Mouse (Mus musculus): ENCODE data around the gene Npas2. TPM values are rescaled to one million over a fixed set of nuclear protein-coding genes. Genes with fewer than 3 reads are reported as not detected.

The Npas2 gene
- polyA plus RNA-seq, 1 experiment from 2014 or later: 9.8 TPM

DNA sequence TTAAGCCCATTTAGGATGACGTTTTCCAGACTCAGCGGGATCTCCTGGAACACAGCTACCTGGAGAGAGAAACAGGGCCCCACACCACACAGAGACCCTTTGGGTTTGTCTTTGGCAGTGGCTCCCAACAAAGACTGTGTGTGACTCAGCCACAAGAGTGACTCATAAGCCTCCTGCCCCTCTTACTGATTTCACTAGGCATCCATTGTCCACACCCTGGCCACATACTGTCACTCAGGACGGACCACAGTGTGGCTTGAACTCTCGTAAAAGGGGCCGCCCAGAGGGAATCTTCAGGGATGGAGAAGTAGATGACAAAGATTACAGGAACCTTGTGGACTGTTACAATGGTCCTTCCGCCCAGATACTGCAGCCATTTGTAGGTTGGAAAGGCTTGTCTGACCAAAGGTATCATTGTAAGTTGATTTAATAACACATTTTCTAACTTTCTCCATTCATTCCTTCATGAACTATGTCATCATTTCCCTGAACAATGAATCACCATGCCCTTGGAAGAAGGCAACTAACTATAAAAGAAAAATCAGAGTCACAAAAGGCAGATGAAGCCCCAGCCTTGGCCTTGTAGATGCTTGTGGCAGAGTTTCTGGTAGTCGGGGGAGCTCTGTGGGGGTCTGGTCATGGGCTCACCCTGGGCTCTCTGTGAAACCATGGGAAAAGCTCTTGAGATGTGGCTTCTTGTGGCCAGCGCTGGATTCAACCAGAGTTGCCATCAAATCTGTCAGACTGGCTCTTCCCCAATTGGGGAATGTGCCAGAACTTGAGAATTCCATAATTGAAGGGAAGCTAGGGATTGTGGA is 63.2 kb downstream of the Npas2 start:
- no peak for TF ChIP-seq CTCF (IDR thresholded peaks at IDR 0.05)
- H3K27me3 ChIP-seq: no peaks in the 10 kb centered on the region
- in situ Hi-C loops (cut with MboI; ENCODE audit: low pct_unique_long_range_greater_than_20kb): no loop called here
- POLR2A ChIA-PET: interaction anchor here (0.6 kb wide), 1 partner anchor 72 kb away, joined by 3 read pairs; no protein-coding TSS in a partner anchor
- DNase-seq (ENCODE audit: low read depth, low spot score): peak; percentile 53
- CTCF ChIA-PET: interaction anchor here (1.2 kb wide), 1 partner anchor 26 kb away, joined by 3 read pairs; no protein-coding TSS in a partner anchor
- peak; percentile 86 for ATAC-seq

GRCm38 (mm10) chr1:39257331-39257594 is 63.7 kb downstream of the Npas2 start:
- H3K27me3 ChIP-seq: no peaks in the 10 kb centered on the region
- TF ChIP-seq CTCF (IDR thresholded peaks at IDR 0.05): no peak
- ChIA-PET POLR2A (interaction anchor here (0.6 kb wide), 1 partner anchor 71 kb away, joined by 3 read pairs; no protein-coding TSS in a partner anchor), CTCF (interaction anchor here (1.2 kb wide), 1 partner anchor 26 kb away, joined by 3 read pairs; no protein-coding TSS in a partner anchor)
- in situ Hi-C loops (cut with MboI; ENCODE audit: low pct_unique_long_range_greater_than_20kb): no loop called here
- ATAC-seq (no peak), DNase-seq (ENCODE audit: low read depth, low spot score) (no peak)

- no peak for TF ChIP-seq CTCF (IDR thresholded peaks at IDR 0.05)
- DNase-seq (ENCODE audit: low read depth, low spot score) (no peak), ATAC-seq (peak; percentile 14)
- H3K27me3 ChIP-seq: no peaks in the 10 kb centered on the region
- in situ Hi-C loops (cut with MboI; ENCODE audit: low pct_unique_long_range_greater_than_20kb): no loop called here
- ChIA-PET CTCF (interaction anchor here (0.9 to 1.2 kb wide), 2 partner anchors 12 to 60 kb away, joined by 3 read pairs; no protein-coding TSS in a partner anchor), POLR2A (no interaction called here)
These were observed 66.1 kb downstream of the Npas2 start for GRCm38 (mm10) chr1:39259668-39260067.

DNA sequence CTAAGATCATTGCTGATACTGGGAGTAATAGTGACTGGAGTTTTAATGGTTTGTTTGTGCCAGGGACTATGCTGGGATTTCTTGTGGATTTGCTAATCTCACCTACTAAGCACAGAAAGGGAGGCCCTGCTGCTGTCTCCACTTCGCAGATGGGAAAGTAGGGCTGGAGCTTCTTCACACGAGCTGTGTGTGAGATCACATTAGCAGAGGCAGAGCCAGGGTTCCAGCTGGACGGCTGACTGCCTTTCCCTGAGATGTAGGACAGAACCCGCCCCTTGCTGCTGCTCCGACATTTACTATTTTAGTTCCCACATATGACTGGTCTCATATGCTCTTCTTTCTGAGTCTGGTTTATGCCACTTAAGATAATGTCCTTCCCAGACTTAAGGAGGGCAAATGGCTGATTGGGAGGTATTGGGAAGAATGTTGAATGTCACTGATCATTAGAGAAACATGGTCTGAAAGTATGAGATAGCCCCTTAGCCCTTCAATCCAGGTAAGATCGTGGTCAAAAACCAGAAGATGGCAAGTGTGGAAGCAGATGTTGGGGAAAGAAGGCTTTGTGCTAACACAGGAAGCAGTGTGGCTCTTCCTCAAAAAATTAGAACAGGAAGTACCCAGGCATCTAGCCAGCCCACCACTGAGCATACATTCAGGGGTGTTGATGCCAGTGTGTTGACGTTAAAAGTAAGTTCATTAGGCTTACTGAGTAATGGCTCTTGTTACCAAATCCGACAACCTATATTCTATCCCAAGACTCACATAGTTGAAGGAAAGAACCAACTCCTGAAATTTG is 66.8 kb downstream of the Npas2 start:
- in situ Hi-C loops (cut with MboI; ENCODE audit: low pct_unique_long_range_greater_than_20kb): no loop called here
- H3K27me3 ChIP-seq: no peaks in the 10 kb centered on the region
- TF ChIP-seq CTCF (IDR thresholded peaks at IDR 0.05): no peak
- no peak for DNase-seq (ENCODE audit: low read depth, low spot score)
- CTCF ChIA-PET: interaction anchor here (1.2 kb wide), 1 partner anchor 11 kb away, joined by 3 read pairs; no protein-coding TSS in a partner anchor
- ATAC-seq: no peak
- POLR2A ChIA-PET: no interaction called here

GRCm38 (mm10) chr1:39266843-39267512 is 73.4 kb downstream of the Npas2 start:
- no peak for DNase-seq (ENCODE audit: low read depth, low spot score)
- no peaks in the 10 kb centered on the region for H3K27me3 ChIP-seq
- no peak for ATAC-seq
- ChIA-PET POLR2A (no interaction called here), CTCF (no interaction called here)
- in situ Hi-C loops (cut with MboI; ENCODE audit: low pct_unique_long_range_greater_than_20kb): no loop called here
- TF ChIP-seq CTCF (IDR thresholded peaks at IDR 0.05): no peak

- no peak for TF ChIP-seq CTCF (IDR thresholded peaks at IDR 0.05)
- ATAC-seq: no peak
- in situ Hi-C loops (cut with MboI; ENCODE audit: low pct_unique_long_range_greater_than_20kb): no loop called here
- H3K27me3 ChIP-seq: no peaks in the 10 kb centered on the region
- no peak for DNase-seq (ENCODE audit: low read depth, low spot score)
- POLR2A ChIA-PET: no interaction called here
- CTCF ChIA-PET: no interaction called here
These were observed 79.4 kb downstream of the Npas2 start for GRCm38 (mm10) chr1:39272976-39273375.

DNA sequence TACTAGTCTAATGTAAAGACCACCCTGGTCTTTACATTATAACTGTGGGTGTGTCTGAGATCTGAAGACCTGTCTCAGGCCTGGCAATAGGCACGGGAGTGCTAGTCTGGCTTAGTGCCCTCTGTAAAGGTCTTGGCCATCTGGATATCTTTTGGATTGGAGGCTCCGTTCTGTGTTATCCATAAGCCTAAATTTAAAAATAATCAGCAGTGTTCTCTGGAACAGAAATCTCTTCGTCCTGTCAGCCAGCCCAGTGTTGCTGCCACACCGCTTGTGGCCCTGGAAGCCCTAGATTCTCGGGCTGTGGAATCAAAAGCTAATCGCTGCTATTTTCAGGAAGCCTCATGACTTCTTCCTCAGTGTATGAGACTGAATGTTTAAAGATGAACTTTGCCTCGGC is 86.9 kb downstream of the Npas2 start:
- TF ChIP-seq CTCF (IDR thresholded peaks at IDR 0.05): no peak
- DNase-seq (ENCODE audit: low read depth, low spot score) (no peak), ATAC-seq (no peak)
- ChIA-PET CTCF (interaction anchor here (1.6 kb wide), 1 partner anchor 18 kb away, joined by 3 read pairs; no protein-coding TSS in a partner anchor), POLR2A (no interaction called here)
- no peaks in the 10 kb centered on the region for H3K27me3 ChIP-seq
- in situ Hi-C loops (cut with MboI; ENCODE audit: low pct_unique_long_range_greater_than_20kb): no loop called here

DNA sequence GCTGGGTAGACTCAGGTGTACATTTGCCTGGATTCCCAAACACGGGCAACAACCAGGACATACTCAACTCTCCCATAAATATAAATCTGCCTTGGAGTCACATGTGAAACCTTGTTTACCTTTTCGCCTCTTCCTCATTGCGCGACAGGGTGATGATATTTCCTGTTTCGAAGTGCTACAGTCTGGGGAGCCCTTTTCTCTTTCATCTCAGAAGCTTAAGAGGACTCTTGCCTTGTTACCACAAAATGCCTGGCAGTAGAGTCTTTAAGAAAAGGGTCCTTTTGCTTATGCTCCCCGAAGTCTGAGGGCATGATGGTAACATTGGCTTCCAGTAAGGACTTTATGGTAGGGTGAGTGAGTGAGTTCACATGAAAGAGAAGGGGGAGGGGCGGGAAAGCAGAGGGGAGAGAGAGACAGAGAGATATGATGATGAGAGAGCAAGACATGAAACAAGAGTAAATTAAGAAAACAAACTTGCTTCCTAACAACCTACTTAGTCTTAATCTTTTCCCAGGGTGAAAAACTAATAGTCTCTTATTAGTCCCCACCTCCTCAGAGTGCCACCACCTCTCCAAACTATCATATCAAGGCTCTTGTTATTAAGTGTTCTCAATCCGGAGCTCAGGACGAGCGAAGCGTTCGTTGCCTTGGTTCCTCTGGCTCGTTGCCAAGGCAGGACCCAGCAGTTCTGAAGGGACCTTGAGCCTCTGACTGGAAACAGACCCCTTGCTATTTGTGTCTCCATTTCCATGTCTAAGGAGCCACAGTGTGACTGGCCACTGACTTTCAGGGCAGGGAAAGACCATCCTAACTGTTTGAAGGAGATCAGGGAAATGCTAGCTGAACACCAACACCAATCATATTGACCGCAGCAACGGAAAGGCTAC is 87.7 kb downstream of the Npas2 start:
- DNase-seq (ENCODE audit: low read depth, low spot score): no peak
- H3K27me3 ChIP-seq: no peaks in the 10 kb centered on the region
- in situ Hi-C loops (cut with MboI; ENCODE audit: low pct_unique_long_range_greater_than_20kb): no loop called here
- TF ChIP-seq CTCF (IDR thresholded peaks at IDR 0.05): no peak
- peak; percentile 18 for ATAC-seq
- POLR2A ChIA-PET: no interaction called here
- CTCF ChIA-PET: no interaction called here

- ChIA-PET POLR2A (no interaction called here), CTCF (no interaction called here)
- ATAC-seq (peak; percentile 91), DNase-seq (ENCODE audit: low read depth, low spot score) (peak; percentile 73)
- in situ Hi-C loops (cut with MboI; ENCODE audit: low pct_unique_long_range_greater_than_20kb): no loop called here
- no peak for TF ChIP-seq CTCF (IDR thresholded peaks at IDR 0.05)
- H3K27me3 ChIP-seq: no peaks in the 10 kb centered on the region
These were observed 88.4 kb downstream of the Npas2 start for GRCm38 (mm10) chr1:39281888-39282287.

DNA sequence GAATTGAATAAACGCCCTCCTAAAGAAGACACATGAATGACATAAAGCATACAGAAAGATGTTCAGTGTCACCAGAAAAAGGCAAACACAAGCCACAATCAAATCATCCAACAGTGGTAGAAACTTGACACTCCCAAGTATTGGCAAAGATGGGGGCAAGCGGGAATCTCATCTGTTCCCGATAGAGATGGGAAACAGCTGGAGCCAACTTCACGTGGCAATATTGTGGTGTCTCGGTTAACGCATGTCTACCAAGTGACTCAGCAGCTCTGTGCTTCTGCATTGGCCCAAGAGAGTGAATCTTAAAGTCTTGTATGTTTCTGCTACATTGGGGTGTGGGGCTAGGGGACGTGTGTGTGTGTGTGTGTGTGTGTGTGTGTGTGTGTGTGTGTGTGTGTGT is 89.8 kb downstream of the Npas2 start:
- POLR2A ChIA-PET: no interaction called here
- no peak for DNase-seq (ENCODE audit: low read depth, low spot score)
- CTCF ChIA-PET: interaction anchor here (0.9 kb wide), 1 partner anchor 26 kb away, joined by 3 read pairs; no protein-coding TSS in a partner anchor
- H3K27me3 ChIP-seq: no peaks in the 10 kb centered on the region
- no peak for ATAC-seq
- no peak for TF ChIP-seq CTCF (IDR thresholded peaks at IDR 0.05)
- in situ Hi-C loops (cut with MboI; ENCODE audit: low pct_unique_long_range_greater_than_20kb): no loop called here

Measured in Patski (cell line).